Mouse (Mus musculus): ENCODE measurements around the gene B3gnt2. TPM values are rescaled to one million over a fixed set of nuclear protein-coding genes. Genes with fewer than 3 reads are reported as not detected.

Gene B3gnt2
- polyA plus RNA-seq, 1 experiment from 2014 or later, result 3.4 TPM

DNA sequence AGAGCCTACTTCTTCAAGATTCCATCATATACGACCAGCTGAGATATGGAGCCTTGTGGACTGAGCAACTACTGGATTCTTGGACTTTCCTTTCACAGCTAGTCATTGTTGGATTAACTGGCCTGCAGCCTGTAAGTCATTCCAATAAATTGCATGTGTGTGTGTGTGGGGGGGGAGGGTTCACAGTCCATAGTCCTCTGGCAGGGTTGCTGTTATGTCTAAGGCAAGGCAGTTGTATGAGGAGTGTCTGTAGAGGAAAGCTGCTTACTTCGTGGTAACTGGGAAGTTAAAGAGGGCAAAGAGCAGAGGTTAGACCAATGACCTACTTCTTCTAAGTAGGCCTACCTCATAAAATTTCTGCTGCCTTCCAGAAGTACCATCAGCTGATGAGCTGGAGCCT lies 22.9 kb upstream of the B3gnt2 start:
- 81% methylated on average over 2 of the region's 2 CpGs for WGBS
- Histone ChIP-seq H3K9ac (no peak overlapping the region), H3K9me3 (replicated peaks) (no peaks in the 10 kb centered on the region), H3K27ac (no peak overlapping the region), H3K4me1 (no peaks in the 10 kb centered on the region), H3K4me2 (replicated peaks) (no peak overlapping the region), H3K36me3 (no peaks in the 10 kb centered on the region), H3K4me3 (no peak overlapping the region), H3K27me3 (no peaks in the 10 kb centered on the region)
- no peak for ATAC-seq (ENCODE audit: low FRiP score)

DNA sequence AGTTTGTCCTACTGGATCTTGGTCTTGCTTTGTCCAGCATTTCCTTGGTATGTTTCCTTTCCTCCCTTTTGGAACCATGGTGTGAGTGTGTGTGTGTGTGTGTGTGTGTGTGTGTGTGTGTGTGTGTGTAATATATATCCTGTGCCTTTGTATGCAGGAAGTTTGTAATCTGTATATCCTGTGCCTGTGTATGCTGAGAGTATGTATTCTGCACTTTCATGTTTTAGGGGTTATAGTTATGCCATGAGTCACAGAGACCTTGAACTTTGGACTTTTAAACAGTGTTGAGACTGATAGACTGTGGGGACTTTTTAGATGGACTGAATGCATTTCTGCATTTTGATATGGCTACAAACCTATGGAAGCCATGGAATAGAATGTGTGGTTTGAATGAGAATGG lies 22.2 kb upstream of the B3gnt2 start:
- H3K4me1 ChIP-seq, result no peaks in the 10 kb centered on the region
- no peak overlapping the region for H3K27ac ChIP-seq
- H3K9me3 ChIP-seq (replicated peaks), result no peaks in the 10 kb centered on the region
- no peak for ATAC-seq (ENCODE audit: low FRiP score)
- H3K27me3 ChIP-seq, result no peaks in the 10 kb centered on the region
- no peaks in the 10 kb centered on the region for H3K36me3 ChIP-seq
- no peak overlapping the region for H3K4me2 ChIP-seq (replicated peaks)
- H3K4me3 ChIP-seq, result no peak overlapping the region
- no peak overlapping the region for H3K9ac ChIP-seq

DNA sequence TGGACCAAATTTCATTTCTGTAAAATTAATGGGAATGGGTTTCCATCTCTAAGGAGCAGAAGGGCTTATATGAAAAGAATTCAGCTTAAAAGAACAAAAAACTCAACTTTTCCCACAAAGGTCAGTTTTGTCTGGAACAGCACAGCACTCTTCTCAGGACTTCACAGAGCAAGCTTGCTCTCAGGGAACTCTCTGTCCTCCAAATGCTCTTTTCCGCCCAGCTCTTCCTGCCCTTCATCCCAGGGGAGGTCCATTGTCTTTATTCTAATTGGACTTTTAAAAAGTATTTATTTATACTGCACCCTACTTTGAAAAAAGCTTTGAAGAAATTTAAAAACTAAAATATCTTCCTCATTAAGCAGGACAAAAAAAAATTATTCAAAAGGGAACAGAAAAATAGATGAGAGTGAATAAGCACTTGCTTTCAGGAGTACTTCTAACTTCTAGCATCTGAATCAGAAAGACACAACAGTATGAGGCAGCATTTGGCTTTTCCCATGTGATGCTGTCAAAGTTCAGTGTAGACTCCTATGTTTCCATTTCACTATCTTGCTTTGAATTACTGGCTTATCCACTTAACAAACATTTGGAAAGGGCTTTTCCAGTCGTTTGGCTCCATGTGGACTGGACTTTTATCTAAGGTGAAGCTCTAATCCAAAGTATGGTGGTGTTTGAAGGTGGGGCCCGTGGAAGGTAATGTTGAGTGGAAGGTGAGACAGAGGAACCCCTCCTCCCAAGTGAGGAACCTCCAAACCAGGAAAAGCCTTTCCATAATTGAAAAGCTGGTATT lies 19.8 kb upstream of the B3gnt2 start:
- no peaks in the 10 kb centered on the region for H3K27me3 ChIP-seq
- H3K9me3 ChIP-seq (replicated peaks), result no peaks in the 10 kb centered on the region
- no peak overlapping the region for H3K27ac ChIP-seq
- H3K36me3 ChIP-seq, result no peaks in the 10 kb centered on the region
- H3K4me1 ChIP-seq, result no peaks in the 10 kb centered on the region
- ATAC-seq (ENCODE audit: low FRiP score), result no peak
- no peak overlapping the region for H3K4me2 ChIP-seq (replicated peaks)
- H3K9ac ChIP-seq, result no peak overlapping the region
- H3K4me3 ChIP-seq, result no peak overlapping the region
- WGBS, result 61% methylated on average over 3 of the region's 3 CpGs

DNA sequence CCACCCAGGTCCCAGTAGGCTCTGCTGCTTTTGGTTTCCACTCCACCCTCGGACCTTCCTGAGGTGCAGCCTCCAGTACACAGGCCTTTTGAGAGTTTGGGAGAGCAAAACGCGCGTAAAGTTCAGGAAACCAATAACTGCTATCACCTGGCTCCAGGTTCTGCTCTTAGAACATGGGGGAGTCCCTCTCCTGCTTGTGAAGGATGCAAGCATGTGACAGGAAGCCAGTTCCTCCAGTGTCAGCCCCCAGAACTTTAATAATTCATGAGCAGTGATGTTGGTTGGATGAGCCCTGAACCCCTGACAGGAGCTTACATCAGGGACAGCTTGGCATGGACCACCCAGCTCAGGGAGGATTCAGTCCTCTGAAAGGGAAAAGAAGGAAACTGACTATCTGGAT lies 18.9 kb upstream of the B3gnt2 start:
- H3K4me1 ChIP-seq, result no peaks in the 10 kb centered on the region

DNA sequence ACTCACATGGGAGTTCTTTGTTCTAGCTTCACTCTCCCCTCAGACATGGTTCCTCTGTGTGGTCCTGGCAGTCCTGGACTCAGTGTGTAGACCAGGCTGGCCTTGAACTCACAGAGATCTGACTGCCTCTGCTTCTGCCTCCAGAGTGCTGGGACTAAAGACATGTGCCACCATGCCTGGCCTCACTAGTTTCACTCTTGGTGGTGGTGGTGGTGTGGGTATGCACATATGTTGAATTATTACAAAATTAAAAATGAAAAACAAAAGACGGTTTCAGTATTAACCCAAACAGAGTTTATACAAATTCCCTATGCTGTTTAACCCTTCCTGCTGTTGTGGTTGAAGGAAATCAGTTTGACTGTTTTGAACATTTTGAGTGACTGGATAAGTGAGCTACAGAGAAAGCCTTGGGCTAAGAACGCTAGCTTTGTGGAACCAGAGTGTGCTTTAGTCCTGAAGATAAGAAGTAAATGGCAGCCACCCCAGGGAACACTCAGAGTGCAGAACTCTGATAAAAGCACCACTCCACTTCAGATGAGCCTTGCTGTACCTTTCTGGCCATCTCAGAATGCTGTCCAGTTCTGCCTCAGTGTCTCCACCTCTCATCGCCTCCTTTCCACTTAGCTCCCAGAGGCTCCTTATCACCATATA lies 16.0 kb upstream of the B3gnt2 start:
- Histone ChIP-seq H3K4me2 (replicated peaks) (no peak overlapping the region), H3K36me3 (no peaks in the 10 kb centered on the region), H3K4me1 (no peaks in the 10 kb centered on the region), H3K27me3 (no peaks in the 10 kb centered on the region), H3K4me3 (no peak overlapping the region), H3K9ac (no peak overlapping the region), H3K9me3 (replicated peaks) (no peaks in the 10 kb centered on the region), H3K27ac (no peak overlapping the region)
- ATAC-seq (ENCODE audit: low FRiP score), result no peak
- 89% methylated on average over 3 of the region's 3 CpGs for WGBS

More for the DNA sequence above, 18.9 kb upstream of the B3gnt2 start:
- Histone ChIP-seq H3K4me3 (no peak overlapping the region), H3K4me2 (replicated peaks) (no peak overlapping the region), H3K9me3 (replicated peaks) (no peaks in the 10 kb centered on the region), H3K9ac (no peak overlapping the region), H3K27ac (no peak overlapping the region), H3K27me3 (no peaks in the 10 kb centered on the region), H3K36me3 (no peaks in the 10 kb centered on the region)
- WGBS, result 94% methylated on average over 4 of the region's 4 CpGs
- no peak for ATAC-seq (ENCODE audit: low FRiP score)

DNA sequence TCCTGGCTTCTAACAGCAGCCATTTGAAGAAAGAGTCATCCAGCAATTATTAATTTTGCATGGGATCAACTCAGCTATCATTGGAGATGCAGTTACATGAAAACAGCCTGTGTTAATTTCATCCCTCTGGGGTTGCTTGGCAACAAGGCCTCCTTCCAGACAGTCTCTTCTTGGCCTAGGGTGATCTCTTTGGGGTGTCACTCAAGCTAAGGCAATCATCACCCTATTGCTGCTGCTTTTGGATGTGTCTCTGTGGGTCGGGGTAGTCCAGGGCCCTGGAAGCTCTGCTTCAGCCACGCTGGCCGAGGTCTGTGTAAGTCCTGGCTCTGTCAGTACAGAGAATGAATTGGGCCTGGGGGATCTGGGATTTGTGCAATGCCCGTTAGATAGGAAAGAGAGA lies 14.5 kb upstream of the B3gnt2 start:
- H3K4me1 ChIP-seq, result no peaks in the 10 kb centered on the region
- 0 out of 2 replicates have a peak overlapping the region, but pooled peaks have one; percentile 45 for H3K27ac ChIP-seq
- WGBS, result 69% methylated on average over 4 of the region's 4 CpGs
- H3K9me3 ChIP-seq (replicated peaks), result no peaks in the 10 kb centered on the region
- H3K4me3 ChIP-seq, result no peak overlapping the region
- H3K27me3 ChIP-seq, result no peaks in the 10 kb centered on the region
- H3K36me3 ChIP-seq, result no peaks in the 10 kb centered on the region
- peak; percentile 56 for ATAC-seq (ENCODE audit: low FRiP score)
- no peak overlapping the region for H3K9ac ChIP-seq
- H3K4me2 ChIP-seq (replicated peaks), result no peak overlapping the region

DNA sequence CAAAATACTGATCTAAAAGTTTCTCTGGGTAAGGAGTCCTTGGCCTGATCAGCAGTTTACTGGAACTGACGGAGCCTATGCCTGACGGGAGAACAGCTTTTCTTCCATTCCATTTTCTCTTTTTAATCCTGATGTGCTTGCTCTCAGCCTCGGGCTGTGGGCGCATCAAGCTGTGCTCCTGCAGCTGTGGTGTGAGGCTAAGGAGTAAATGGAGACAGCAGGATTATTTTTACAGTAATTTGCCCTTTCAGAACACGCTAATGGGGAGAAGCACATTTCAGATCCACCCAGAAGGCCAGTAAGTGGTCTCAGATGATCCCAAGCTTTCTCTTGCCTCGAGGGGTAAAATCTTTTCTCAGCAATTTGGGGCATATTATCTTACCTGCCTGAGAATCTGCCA lies 14.0 kb upstream of the B3gnt2 start:
- H3K27me3 ChIP-seq, result no peaks in the 10 kb centered on the region
- H3K4me2 ChIP-seq (replicated peaks), result no peak overlapping the region
- H3K9me3 ChIP-seq (replicated peaks), result no peaks in the 10 kb centered on the region
- H3K36me3 ChIP-seq, result no peaks in the 10 kb centered on the region
- 60% methylated on average over 6 of the region's 6 CpGs for WGBS
- no peaks in the 10 kb centered on the region for H3K4me1 ChIP-seq
- no peak overlapping the region for H3K9ac ChIP-seq
- no peak for ATAC-seq (ENCODE audit: low FRiP score)
- H3K27ac ChIP-seq, result peak overlapping the region; percentile 45
- no peak overlapping the region for H3K4me3 ChIP-seq

DNA sequence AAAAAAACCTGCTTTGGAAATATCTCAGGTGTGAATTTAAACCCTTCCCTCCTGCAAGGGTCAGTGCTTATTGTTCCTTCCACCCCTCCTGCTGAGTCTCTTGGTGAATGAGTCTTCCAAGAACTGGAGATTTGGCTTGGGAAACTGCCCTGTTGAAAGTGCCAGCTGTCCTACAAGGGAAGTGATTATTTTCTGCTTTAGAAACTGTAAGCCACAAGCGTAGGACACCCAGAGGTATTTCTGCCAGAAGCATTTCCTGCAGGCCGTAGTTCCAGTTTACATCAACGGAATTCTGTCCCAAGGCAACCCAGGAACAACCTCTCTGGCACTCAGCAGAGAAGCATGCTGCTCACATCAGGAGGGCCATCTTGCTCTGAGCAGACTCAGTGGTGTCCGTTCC lies 12.6 kb upstream of the B3gnt2 start:
- WGBS, result 55% methylated on average over 4 of the region's 4 CpGs
- no peaks in the 10 kb centered on the region for H3K9me3 ChIP-seq (replicated peaks)
- H3K27ac ChIP-seq, result no peak overlapping the region
- H3K9ac ChIP-seq, result no peak overlapping the region
- H3K4me2 ChIP-seq (replicated peaks), result no peak overlapping the region
- no peaks in the 10 kb centered on the region for H3K27me3 ChIP-seq
- no peaks in the 10 kb centered on the region for H3K4me1 ChIP-seq
- no peak overlapping the region for H3K4me3 ChIP-seq
- H3K36me3 ChIP-seq, result no peaks in the 10 kb centered on the region
- no peak for ATAC-seq (ENCODE audit: low FRiP score)

DNA sequence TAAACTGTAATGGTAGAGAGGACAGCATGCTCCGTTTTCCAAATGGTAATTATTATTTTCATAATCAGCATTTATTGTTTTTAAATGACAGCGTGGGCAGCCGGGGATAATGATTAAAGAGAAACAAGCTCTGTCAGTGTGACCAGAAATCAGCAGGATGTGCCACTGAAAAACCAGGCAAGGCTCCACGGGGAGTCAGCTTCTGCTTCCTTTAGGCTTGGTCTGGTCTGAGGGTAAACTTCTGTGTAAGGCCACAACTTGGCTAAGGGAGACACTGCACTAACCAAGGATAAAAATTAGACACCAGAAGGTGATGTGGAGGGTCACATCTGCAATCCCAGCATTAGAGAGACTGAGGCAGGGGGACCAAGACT lies 11.5 kb upstream of the B3gnt2 start:
- WGBS, result 58% methylated on average over 4 of the region's 4 CpGs
- Histone ChIP-seq H3K27me3 (no peaks in the 10 kb centered on the region), H3K9ac (no peak overlapping the region), H3K4me1 (no peaks in the 10 kb centered on the region), H3K36me3 (no peaks in the 10 kb centered on the region), H3K9me3 (replicated peaks) (no peaks in the 10 kb centered on the region), H3K4me3 (no peak overlapping the region), H3K27ac (no peak overlapping the region), H3K4me2 (replicated peaks) (no peak overlapping the region)
- no peak for ATAC-seq (ENCODE audit: low FRiP score)

DNA sequence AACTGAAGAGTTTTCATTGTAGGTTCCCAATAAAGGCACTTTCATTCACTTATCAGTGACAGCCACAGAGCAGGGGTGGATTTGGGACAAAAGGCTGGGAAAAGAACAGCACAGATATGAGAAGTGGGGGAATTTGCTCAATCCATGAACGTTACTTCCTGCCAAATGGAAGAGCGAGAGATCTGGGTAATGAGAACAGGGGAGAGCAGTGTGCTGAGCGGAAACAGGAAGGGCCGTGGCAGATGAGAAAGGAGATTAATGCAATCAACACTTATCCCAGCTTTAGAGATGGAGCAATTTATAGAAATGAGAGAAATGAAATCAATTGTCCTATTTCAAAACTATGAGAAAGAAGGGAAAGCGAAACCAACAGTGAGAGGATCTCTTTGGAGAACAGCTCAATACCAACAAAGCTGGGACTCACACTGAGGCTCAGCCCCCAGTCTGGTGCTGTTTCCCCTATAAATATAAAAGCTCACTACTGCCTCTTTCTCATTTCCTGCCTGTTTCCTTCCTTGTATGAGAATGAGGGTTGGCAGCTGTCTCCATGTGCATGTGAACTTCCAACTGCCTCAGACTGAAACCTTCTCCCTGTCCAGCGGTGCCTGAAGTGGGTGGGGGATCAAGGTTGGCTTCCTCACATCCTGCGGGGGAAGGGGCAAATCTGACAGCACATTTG lies 11.0 kb upstream of the B3gnt2 start:
- Histone ChIP-seq H3K9ac (no peak overlapping the region), H3K9me3 (replicated peaks) (no peaks in the 10 kb centered on the region), H3K36me3 (no peaks in the 10 kb centered on the region), H3K27ac (no peak overlapping the region), H3K4me2 (replicated peaks) (no peak overlapping the region), H3K4me3 (no peak overlapping the region), H3K27me3 (no peaks in the 10 kb centered on the region), H3K4me1 (no peaks in the 10 kb centered on the region)
- 76% methylated on average over 7 of the region's 7 CpGs for WGBS
- no peak for ATAC-seq (ENCODE audit: low FRiP score)

DNA sequence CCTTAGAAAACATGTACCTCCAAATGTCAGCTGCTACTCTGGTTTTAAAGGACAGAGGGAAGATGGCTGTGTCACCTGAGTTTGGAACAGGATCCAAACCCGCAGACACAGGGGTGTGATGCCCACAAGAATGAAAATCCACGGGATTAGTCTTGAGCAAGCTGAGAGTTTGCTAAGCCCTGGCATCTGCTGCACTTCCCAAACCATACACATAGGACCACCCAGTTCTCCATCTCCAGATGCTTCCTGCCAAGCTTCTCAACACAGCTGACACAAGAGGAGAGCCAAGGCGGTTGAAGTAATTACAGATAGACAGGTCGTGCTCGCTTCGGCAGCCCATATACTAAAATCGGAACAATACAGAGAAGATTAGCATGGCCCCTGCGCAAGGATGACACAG lies 7.8 kb upstream of the B3gnt2 start:
- no peaks in the 10 kb centered on the region for H3K4me1 ChIP-seq
- H3K9me3 ChIP-seq (replicated peaks), result no peaks in the 10 kb centered on the region
- peaks cover 4% of the 10 kb centered on the region; the same call in 1 of the 2 replicates for H3K27me3 ChIP-seq
- no peak overlapping the region for H3K4me2 ChIP-seq (replicated peaks)
- no peak overlapping the region for H3K4me3 ChIP-seq
- H3K27ac ChIP-seq, result no peak overlapping the region
- H3K9ac ChIP-seq, result no peak overlapping the region
- WGBS, result 88% methylated on average over 8 of the region's 8 CpGs
- no peaks in the 10 kb centered on the region for H3K36me3 ChIP-seq
- no peak for ATAC-seq (ENCODE audit: low FRiP score)

DNA sequence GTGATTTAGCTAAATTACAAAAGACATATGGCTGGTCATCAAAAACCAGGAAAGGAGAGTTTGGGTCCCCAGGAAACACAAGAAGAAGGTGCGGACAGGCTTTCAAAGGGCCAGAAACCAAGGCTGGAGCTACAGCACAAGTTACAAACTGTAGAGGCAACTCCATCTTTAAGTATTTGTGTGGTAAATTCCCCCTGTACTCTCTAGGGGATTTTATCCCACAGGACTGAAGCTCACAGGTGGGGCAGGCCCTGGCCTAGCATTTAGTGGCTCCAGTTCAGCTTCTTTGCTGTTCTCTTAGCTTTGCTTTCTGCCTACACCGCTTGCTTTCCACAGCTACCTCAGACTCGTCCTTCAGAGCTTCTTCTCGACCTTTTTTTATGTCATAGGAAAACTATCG lies 6.9 kb upstream of the B3gnt2 start:
- no peaks in the 10 kb centered on the region for H3K36me3 ChIP-seq
- no peaks in the 10 kb centered on the region for H3K4me1 ChIP-seq
- H3K9me3 ChIP-seq (replicated peaks), result no peaks in the 10 kb centered on the region
- no peak overlapping the region for H3K9ac ChIP-seq
- H3K4me3 ChIP-seq, result no peak overlapping the region
- WGBS, result 87% methylated on average over 5 of the region's 5 CpGs
- H3K4me2 ChIP-seq (replicated peaks), result no peak overlapping the region
- peaks cover 10% of the 10 kb centered on the region; the same call in 1 of the 2 replicates for H3K27me3 ChIP-seq
- no peak overlapping the region for H3K27ac ChIP-seq
- ATAC-seq (ENCODE audit: low FRiP score), result no peak
